Mouse (Mus musculus) spleen, embryonic (tissue): ENCODE measurements around the gene Hopx.

Experiments used
- CTCF ChIA-PET: fragments of 350-600 bp; sonication (Branson Sonifier 250); formaldehyde crosslinking; loops from one replicate; lab custom pipeline; 2022; lab: Charles Lee

The Hopx gene

GRCm38 (mm10) chr5:77114817-77115731, at the start of gene Hopx:
TSS of gene Hopx (minus strand) at chr5:77115121.
- CTCF ChIA-PET, result no interaction called here

GRCm38 (mm10) chr5:77163597-77163996, 48.7 kb upstream of the Hopx start:
- CTCF ChIA-PET, result interaction anchor here (1.5 kb wide), 1 partner anchor 70 kb away, joined by 3 read pairs; no protein-coding TSS in a partner anchor

GRCm38 (mm10) chr5:77162566-77162965, 47.6 kb upstream of the Hopx start:
- CTCF ChIA-PET, result interaction anchor here (1.5 kb wide), 1 partner anchor 69 kb away, joined by 3 read pairs; no protein-coding TSS in a partner anchor

GRCm38 (mm10) chr5:77157777-77158540, 43.0 kb upstream of the Hopx start:
- CTCF ChIA-PET, result no interaction called here

GRCm38 (mm10) chr5:77156938-77157337, 42.0 kb upstream of the Hopx start:
- CTCF ChIA-PET, result no interaction called here

GRCm38 (mm10) chr5:77155526-77155925, 40.6 kb upstream of the Hopx start:
- CTCF ChIA-PET, result interaction anchor here (0.5 kb wide), 1 partner anchor 68 kb away, joined by 3 read pairs; no protein-coding TSS in a partner anchor

GRCm38 (mm10) chr5:77154812-77155211, 39.9 kb upstream of the Hopx start:
- CTCF ChIA-PET, result interaction anchor here (0.5 kb wide), 1 partner anchor 68 kb away, joined by 3 read pairs; no protein-coding TSS in a partner anchor

GRCm38 (mm10) chr5:77151738-77152137, 36.8 kb upstream of the Hopx start:
- CTCF ChIA-PET, result no interaction called here

GRCm38 (mm10) chr5:77151075-77151474, 36.2 kb upstream of the Hopx start:
- CTCF ChIA-PET, result no interaction called here

GRCm38 (mm10) chr5:77148021-77148621, 33.2 kb upstream of the Hopx start:
- CTCF ChIA-PET, result interaction anchor here (0.9 kb wide), 1 partner anchor 46 kb away, joined by 3 read pairs; no protein-coding TSS in a partner anchor

- CTCF ChIA-PET, result no interaction called here
These were observed 31.7 kb upstream of the Hopx start for GRCm38 (mm10) chr5:77146459-77147170.

- CTCF ChIA-PET, result no interaction called here
These were observed 29.7 kb upstream of the Hopx start for GRCm38 (mm10) chr5:77144647-77145046.

GRCm38 (mm10) chr5:77143076-77143475, 28.2 kb upstream of the Hopx start:
- CTCF ChIA-PET, result no interaction called here

GRCm38 (mm10) chr5:77141336-77141735, 26.4 kb upstream of the Hopx start:
- CTCF ChIA-PET, result no interaction called here

- CTCF ChIA-PET, result no interaction called here
These were observed 25.9 kb upstream of the Hopx start for GRCm38 (mm10) chr5:77140861-77141260.

- CTCF ChIA-PET, result no interaction called here
These were observed 25.2 kb upstream of the Hopx start for GRCm38 (mm10) chr5:77140108-77140507.

GRCm38 (mm10) chr5:77137701-77138265, 22.9 kb upstream of the Hopx start:
- CTCF ChIA-PET, result interaction anchor here (0.6 kb wide), 1 partner anchor 152 kb away, joined by 4 read pairs; no protein-coding TSS in a partner anchor

- CTCF ChIA-PET, result interaction anchor here (0.6 kb wide), 1 partner anchor 151 kb away, joined by 4 read pairs; no protein-coding TSS in a partner anchor
These were observed 21.8 kb upstream of the Hopx start for GRCm38 (mm10) chr5:77136684-77137224.

GRCm38 (mm10) chr5:77134961-77135360, 20.0 kb upstream of the Hopx start:
- CTCF ChIA-PET, result no interaction called here

- CTCF ChIA-PET, result no interaction called here
These were observed 19.5 kb upstream of the Hopx start for GRCm38 (mm10) chr5:77134465-77134864.
